In the genomic region with DNA sequence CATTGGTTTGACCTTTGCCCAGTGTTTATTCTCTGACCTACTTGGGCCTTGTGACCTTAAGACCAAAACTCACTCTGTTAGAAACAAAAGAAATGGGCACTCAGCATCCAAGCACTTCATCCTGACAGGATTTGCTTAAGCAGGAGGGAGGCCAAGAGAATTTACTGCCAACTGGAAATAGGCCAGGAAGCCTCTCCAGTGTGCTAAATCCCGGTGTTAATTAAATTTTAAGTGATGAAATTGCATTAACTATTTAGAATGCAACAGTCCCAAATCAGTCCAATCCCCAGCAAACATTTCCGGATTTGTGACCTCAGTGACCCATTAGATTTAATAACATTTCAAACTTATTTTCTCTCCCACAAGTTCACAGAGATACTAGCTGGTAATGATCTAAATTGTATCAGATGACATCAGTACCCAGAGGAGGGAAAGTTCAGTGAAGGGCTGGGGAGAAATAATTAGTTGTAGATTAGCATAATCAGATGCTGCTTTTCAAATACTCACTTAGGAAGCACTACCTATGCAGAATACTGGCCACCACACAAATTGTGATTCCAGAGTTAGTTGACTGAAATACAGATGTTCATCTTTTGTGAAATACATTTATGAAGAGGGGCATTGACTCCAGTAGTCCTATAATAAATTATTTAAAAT, we compare ENCODE assay signal across 11 mouse cellular contexts.
A peak's percentile ranks its signal among the peaks of the same experiment; 100 is the strongest.
DNase-seq lines count a peak whose midpoint lies in the region; ATAC-seq lines count a peak whose summit lies in the region.
"Had no signal": no experiment of that assay in that cellular context is flagged by ENCODE, and none has a peak within 500 bp of the region (broad histone marks: within the 10 kb centered on the region; RNA-seq: fewer than 3 reads in every experiment).

No protein-coding gene starts in this region.

- H3K9me3 ChIP-seq in embryonic facial prominence, embryonic 14.5 days (ENCODE audit: control insufficient read depth, low read length) = no peaks in the 10 kb centered on the region
- no peaks in the 10 kb centered on the region for H3K9me3 ChIP-seq in embryonic facial prominence, embryonic 10.5 days
- H3K9me3 ChIP-seq in heart, embryonic 10.5 days = no peaks in the 10 kb centered on the region

- no peak for ATAC-seq in embryonic facial prominence, embryonic 14.5 days (ENCODE audit: low read depth)
- ATAC-seq: CD4-positive, CD25-positive, alpha-beta regulatory T cell, adult 4 months; liver, postnatal 0 days had no signal

- H3K4me2 ChIP-seq in embryonic facial prominence, embryonic 14.5 days (ENCODE audit: low read depth, low read length) = no peak overlapping the region

- no peak overlapping the region for H3K9ac ChIP-seq in embryonic facial prominence, embryonic 14.5 days (ENCODE audit: low read depth, low read length)
- H3K9ac ChIP-seq: liver, postnatal 0 days had no signal

- no peak overlapping the region for H3K4me3 ChIP-seq in embryonic facial prominence, embryonic 14.5 days (ENCODE audit: low read depth, low read length)
- no peak overlapping the region for H3K4me3 ChIP-seq in embryonic facial prominence, embryonic 10.5 days
- no peak overlapping the region for H3K4me3 ChIP-seq in heart, embryonic 10.5 days
- H3K4me3 ChIP-seq: myocyte had no signal

- no peaks in the 10 kb centered on the region for H3K27me3 ChIP-seq in embryonic facial prominence, embryonic 14.5 days (replicated peaks; ENCODE audit: control insufficient read depth, insufficient read depth, low read length)
- no peaks in the 10 kb centered on the region for H3K27me3 ChIP-seq in embryonic facial prominence, embryonic 10.5 days (replicated peaks; ENCODE audit: low read depth, poor library complexity, severe bottlenecking)
- H3K27me3 ChIP-seq in heart, embryonic 10.5 days (ENCODE audit: insufficient read depth, poor library complexity, severe bottlenecking) = no peaks in the 10 kb centered on the region

- H3K36me3 ChIP-seq in embryonic facial prominence, embryonic 14.5 days (ENCODE audit: control insufficient read depth, insufficient read depth, low read length) = no peaks in the 10 kb centered on the region
- H3K36me3 ChIP-seq in embryonic facial prominence, embryonic 10.5 days (replicated peaks) = no peaks in the 10 kb centered on the region
- no peaks in the 10 kb centered on the region for H3K36me3 ChIP-seq in heart, embryonic 10.5 days

- H3K4me1 ChIP-seq in embryonic facial prominence, embryonic 14.5 days (ENCODE audit: control insufficient read depth, insufficient read depth, low read length) = no peaks in the 10 kb centered on the region
- H3K4me1 ChIP-seq in embryonic facial prominence, embryonic 10.5 days = no peaks in the 10 kb centered on the region
- H3K4me1 ChIP-seq in heart, embryonic 10.5 days = no peaks in the 10 kb centered on the region

- DNase-seq in embryonic facial prominence, embryonic 14.5 days (ENCODE audit: low spot score) = peak; percentile 20
- DNase-seq in embryonic facial prominence, embryonic 10.5 days (ENCODE audit: low spot score) = no peak
- peak; percentile 7 for DNase-seq in right cerebral cortex, adult 18-20 months
- DNase-seq in right cerebral cortex, postnatal 36 days (ENCODE audit: low spot score in 2 of 2) = no peak
- DNase-seq in layer of hippocampus, adult 8-10 months (ENCODE audit: low spot score in 2 of 2) = peak; percentile 16 to 28
- DNase-seq in yolk sac, embryonic 10.5 days (ENCODE audit: low spot score) = no peak
- DNase-seq in heart, embryonic 10.5 days (ENCODE audit: low spot score) = no peak
- no peak for DNase-seq in gastrocnemius, postnatal 25 days
- DNase-seq: liver, postnatal 0 days had no signal

- H3K27ac ChIP-seq in embryonic facial prominence, embryonic 14.5 days (replicated peaks; ENCODE audit: low read depth, low read length) = no peak overlapping the region
- H3K27ac ChIP-seq in embryonic facial prominence, embryonic 10.5 days (replicated peaks) = no peak overlapping the region
- H3K27ac ChIP-seq in heart, embryonic 10.5 days = no peak overlapping the region

- WGBS in embryonic facial prominence, embryonic 14.5 days = 57% methylated on average over 2 of the region's 2 CpGs
- 75% methylated on average over 2 of the region's 2 CpGs for WGBS in embryonic facial prominence, embryonic 10.5 days
- WGBS in heart, embryonic 10.5 days = 71% methylated on average over 2 of the region's 2 CpGs

Comparison
In these comparisons a context has a peak if more than half of its experiments do, and no peak if none do; other contexts are left out.
1. DNase-seq: peak in embryonic facial prominence, embryonic 14.5 days (single experiment), right cerebral cortex, adult 18-20 months (single experiment) and layer of hippocampus, adult 8-10 months (2 of 2); none in embryonic facial prominence, embryonic 10.5 days (single experiment), right cerebral cortex, postnatal 36 days (0 of 2), yolk sac, embryonic 10.5 days (single experiment), heart, embryonic 10.5 days (single experiment) and gastrocnemius, postnatal 25 days (single experiment).